Mouse (Mus musculus): ENCODE data around the gene Cnp. TPM values are rescaled to one million over a fixed set of nuclear protein-coding genes. Genes with fewer than 3 reads are reported as not detected.

Gene Cnp
- polyA plus RNA-seq, 1 experiment from 2014 or later: 26.5 TPM

DNA sequence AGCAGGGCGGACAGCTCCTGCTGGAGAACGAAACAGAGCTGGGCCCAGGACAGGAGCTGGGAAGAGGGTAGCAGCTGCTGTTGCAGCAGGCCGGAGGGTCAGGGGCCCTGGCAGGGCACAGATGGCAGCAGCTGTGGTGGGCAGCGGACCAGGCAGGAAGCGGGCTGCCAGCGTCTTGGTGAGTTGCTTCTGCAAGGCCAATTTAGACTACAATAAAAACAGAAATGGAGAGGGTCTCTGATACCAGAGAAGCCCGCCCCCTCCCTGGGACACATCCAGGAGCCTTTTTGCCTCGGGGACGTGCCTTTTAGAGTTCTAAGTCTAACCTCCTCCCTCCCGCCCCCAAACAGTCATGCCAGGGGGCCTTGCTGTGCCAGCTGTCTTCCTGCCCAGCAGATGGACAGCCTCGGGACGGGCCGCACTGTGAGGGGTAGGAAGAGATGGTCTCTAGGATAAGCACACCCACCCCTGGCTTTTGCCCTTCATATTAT lies 54.2 kb downstream of the Cnp start:
- Histone ChIP-seq H3K4me3 (ENCODE audit: inconsistent target) (no peak overlapping the region), H3K79me2 (ENCODE audit: inconsistent target) (peaks cover 14% of the 10 kb centered on the region), H3K36me3 (ENCODE audit: inconsistent target) (peaks cover 21% of the 10 kb centered on the region), H3K27ac (no peak overlapping the region)
- 55% methylated on average over 13 of the region's 13 CpGs for WGBS (ENCODE audit: missing documents)

DNA sequence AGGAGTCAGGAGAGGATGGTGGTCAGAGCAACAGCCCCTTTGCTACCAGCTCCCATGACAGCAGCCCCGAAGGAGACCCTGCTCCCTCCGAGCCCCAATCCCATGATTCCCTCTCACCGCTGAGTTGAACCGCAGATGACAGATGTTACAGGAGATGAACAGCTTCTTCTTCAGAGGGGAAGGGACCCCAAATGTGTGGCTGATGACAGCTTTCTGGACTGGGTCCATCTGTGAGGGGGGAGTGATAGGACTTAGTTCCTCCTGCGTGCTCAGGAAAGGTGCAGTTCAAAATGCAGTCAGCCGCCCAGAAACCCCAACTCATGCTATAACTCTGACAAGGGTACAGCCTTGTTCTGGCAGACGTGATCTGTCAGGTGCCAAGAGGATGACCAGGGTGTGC lies 59.8 kb downstream of the Cnp start:
- H3K4me3 ChIP-seq (ENCODE audit: inconsistent target): no peak overlapping the region
- no peaks in the 10 kb centered on the region for H3K36me3 ChIP-seq (ENCODE audit: inconsistent target)
- no peaks in the 10 kb centered on the region for H3K79me2 ChIP-seq (ENCODE audit: inconsistent target)
- WGBS (ENCODE audit: missing documents): 46% methylated on average over 6 of the region's 7 CpGs
- H3K27ac ChIP-seq: no peak overlapping the region

DNA sequence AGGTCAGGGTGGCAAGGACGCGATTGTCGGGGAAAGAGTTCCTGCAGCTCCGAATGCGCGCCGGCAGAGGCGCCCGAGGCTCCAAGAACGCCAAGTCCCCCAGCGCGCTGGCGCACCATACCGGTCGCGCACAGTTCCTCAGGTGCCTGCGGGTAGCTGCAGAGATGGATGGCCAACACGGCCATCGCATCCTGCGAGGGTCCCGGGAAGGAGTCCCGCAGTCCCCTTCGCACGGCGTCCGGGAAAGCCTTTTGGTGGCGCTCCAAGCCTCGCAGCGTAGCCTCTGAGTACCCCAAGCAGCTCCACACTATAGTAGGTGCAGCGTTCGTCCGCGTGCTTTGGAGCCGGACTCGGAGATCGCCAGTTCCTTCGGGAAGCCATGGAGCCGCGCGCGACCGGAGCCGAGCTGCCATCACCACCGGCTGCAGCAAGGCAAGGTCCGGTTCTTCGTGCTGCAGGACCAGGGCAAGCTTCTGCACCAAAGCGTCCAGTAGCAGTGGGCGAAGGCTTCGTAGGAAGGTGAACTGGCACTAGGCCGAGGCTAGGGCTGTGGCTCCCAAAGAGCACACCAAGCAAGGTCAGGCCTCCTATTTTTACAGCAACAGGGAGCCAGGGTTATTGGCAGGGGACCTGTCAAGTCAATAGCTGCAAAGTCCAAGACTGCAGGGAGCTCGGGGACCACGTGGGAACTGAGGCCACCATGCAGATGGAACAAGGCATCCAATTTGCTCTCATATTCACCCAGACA lies 65.6 kb downstream of the Cnp start:
- Histone ChIP-seq H3K36me3 (ENCODE audit: inconsistent target) (no peaks in the 10 kb centered on the region), H3K27ac (no peak overlapping the region), H3K4me3 (ENCODE audit: inconsistent target) (no peak overlapping the region), H3K79me2 (ENCODE audit: inconsistent target) (no peaks in the 10 kb centered on the region)
- 15% methylated on average over 52 of the region's 52 CpGs for WGBS (ENCODE audit: missing documents)

Other genes starting within 250 kb of the Cnp start
- not detected in 3 replicates for gene Gast, start 240.5 kb upstream of the Cnp start, polyA plus RNA-seq (2018)
- 0.36 to 0.81 TPM in 2 of 3 replicates, not detected in the other for gene Hap1, start 218.8 kb upstream of the Cnp start, polyA plus RNA-seq (2018)
- gene Jup, start 177.1 kb upstream of the Cnp start, polyA plus RNA-seq (2018): 2.6 to 3.1 TPM (median 2.9 TPM) in 3 replicates
- 0.10 TPM in 1 of 3 replicates, not detected in the others for gene P3h4, start 160.1 kb upstream of the Cnp start, polyA plus RNA-seq (2018)
- gene Fkbp10, start 159.2 kb upstream of the Cnp start, polyA plus RNA-seq (2018): not detected in 3 replicates
- gene Nt5c3b, start 133.1 kb upstream of the Cnp start, polyA plus RNA-seq (2018): 10.7 to 17.3 TPM (median 13.4 TPM) in 3 replicates
- 0.07 TPM in 1 of 3 replicates, not detected in the others for gene Klhl10, start 133.0 kb upstream of the Cnp start, polyA plus RNA-seq (2018)
- gene Klhl11, start 102.2 kb upstream of the Cnp start, polyA plus RNA-seq (2018): 2.1 to 4.8 TPM (median 4.6 TPM) in 3 replicates
- 70.4 to 111 TPM (median 89.5 TPM) in 3 replicates for gene Acly, start 46.9 kb upstream of the Cnp start, polyA plus RNA-seq (2018)
- 0.11 to 0.12 TPM in 2 of 3 replicates, not detected in the other for gene Ttc25, start 29.3 kb upstream of the Cnp start, polyA plus RNA-seq (2018)
- 44.7 to 60.7 TPM (median 47.9 TPM) in 3 replicates for gene Nkiras2, start 44.3 kb downstream of the Cnp start, polyA plus RNA-seq (2018)
- 134 to 172 TPM (median 137 TPM) in 3 replicates for gene Dnajc7, start 45.3 kb downstream of the Cnp start, polyA plus RNA-seq (2018)
- 0.14 to 1.2 TPM (median 0.57 TPM) in 3 replicates for gene Zfp385c, start 117.6 kb downstream of the Cnp start, polyA plus RNA-seq (2018)
- gene Dhx58, start 129.4 kb downstream of the Cnp start, polyA plus RNA-seq (2018): 42.8 to 129 TPM (median 87.0 TPM) in 3 replicates
- 22.4 to 41.0 TPM (median 23.3 TPM) in 3 replicates for gene Kat2a, start 137.6 kb downstream of the Cnp start, polyA plus RNA-seq (2018)
- not detected in 3 replicates for gene Hspb9, start 138.9 kb downstream of the Cnp start, polyA plus RNA-seq (2018)
- 348 to 578 TPM (median 378 TPM) in 3 replicates for gene Rab5c, start 163.3 kb downstream of the Cnp start, polyA plus RNA-seq (2018)
- not detected in 3 replicates for gene Kcnh4, start 185.0 kb downstream of the Cnp start, polyA plus RNA-seq (2018)
- not detected in 3 replicates for gene Hcrt, start 188.0 kb downstream of the Cnp start, polyA plus RNA-seq (2018)
- 11.6 to 15.9 TPM (median 14.3 TPM) in 3 replicates for gene Ghdc, start 196.1 kb downstream of the Cnp start, polyA plus RNA-seq (2018)